Mouse (Mus musculus) liver, adult 2 months (tissue): ENCODE measurements around the gene Gm49405. TPM values are rescaled to one million over a fixed set of nuclear protein-coding genes. Genes with fewer than 3 reads are reported as not detected.

Experiments
- DNase-seq: peaks from one replicate; pipeline ENCODE4 v3.0.0-alpha.2; 2011; ENCODE audit warnings: low read depth, low spot score; ENCODE audit errors: extremely low read depth
- H3K27ac ChIP-seq: fragments of 200-500 bp; replicated peaks from 2 replicates; pipeline ENCODE4 v1.5.1; 2012; ENCODE audit warnings: low read depth, mild to moderate bottlenecking, control low read depth, inconsistent platforms, low read length; ENCODE audit not compliant: insufficient read depth
- H3K27me3 ChIP-seq: fragments of 200-500 bp; 2 replicates; pipeline ENCODE4 v1.6.1; 2012; ENCODE audit warnings: mild to moderate bottlenecking, moderate library complexity, low read length, inconsistent platforms; ENCODE audit not compliant: control insufficient read depth, insufficient read depth
- H3K36me3 ChIP-seq: fragments of 200-500 bp; 2 replicates; pipeline ENCODE4 v1.6.1; 2012; ENCODE audit warnings: low read length, inconsistent platforms; ENCODE audit not compliant: control insufficient read depth, insufficient read depth
- H3K4me1 ChIP-seq: fragments of 200-500 bp; 2 replicates; pipeline ENCODE4 v1.6.1; 2011; ENCODE audit warnings: low read length; ENCODE audit not compliant: control insufficient read depth, insufficient read depth
- H3K4me3 ChIP-seq: fragments of 200-500 bp; 2 replicates; pipeline ENCODE4 v1.5.1; 2011; ENCODE audit warnings: low read depth, mild to moderate bottlenecking, control low read depth, low read length, moderate library complexity; ENCODE audit not compliant: insufficient read depth
- H3K79me2 ChIP-seq: fragments of 200-500 bp; 2 replicates; pipeline ENCODE4 v1.6.1; 2012; ENCODE audit warnings: inconsistent platforms, mild to moderate bottlenecking, low read length, moderate library complexity; ENCODE audit not compliant: control insufficient read depth, insufficient read depth
- H3K9ac ChIP-seq: fragments of 200-500 bp; 2 replicates; pipeline ENCODE4 v1.6.1; 2012; ENCODE audit warnings: low read depth, mild to moderate bottlenecking, control low read depth, inconsistent platforms, low read length
- CTCF ChIP-seq: fragments of 200-500 bp; IDR thresholded peaks from 2 replicates; pipeline ENCODE4 v1.5.1; 2011; ENCODE audit warnings: low read depth, low read length, control low read depth
- POLR2A ChIP-seq: fragments of 200-500 bp; IDR thresholded peaks from 2 replicates; pipeline ENCODE4 v1.6.1; 2011; ENCODE audit warnings: low read length, control low read depth; ENCODE audit not compliant: insufficient read depth; ENCODE audit errors: extremely low read depth
- WGBS: fragments of 180-500 bp; shearing (Covaris S2); methylation state at CpG from one replicate; pipeline ENCODE4 v1.1.7; 2018; 5-methylcytosine and 5-hydroxymethylcytosine counted together
- polyA plus RNA-seq: library from polyadenylated mRNA; depleted of rRNA; stranded (reverse); fragments of >200 nt; gene quantifications from 2 replicates; pipeline ENCODE4 v1.2.3, GENCODE M21; 2012
- total RNA-seq: library from RNA; depleted of rRNA; stranded (reverse); fragments of >200 nt; gene quantifications from 2 replicates; pipeline ENCODE4 v1.2.3, GENCODE M21; 2014

Gene Gm49405
- total and polyA plus RNA-seq, 2 experiments, result 0.92 to 1.1 TPM

DNA sequence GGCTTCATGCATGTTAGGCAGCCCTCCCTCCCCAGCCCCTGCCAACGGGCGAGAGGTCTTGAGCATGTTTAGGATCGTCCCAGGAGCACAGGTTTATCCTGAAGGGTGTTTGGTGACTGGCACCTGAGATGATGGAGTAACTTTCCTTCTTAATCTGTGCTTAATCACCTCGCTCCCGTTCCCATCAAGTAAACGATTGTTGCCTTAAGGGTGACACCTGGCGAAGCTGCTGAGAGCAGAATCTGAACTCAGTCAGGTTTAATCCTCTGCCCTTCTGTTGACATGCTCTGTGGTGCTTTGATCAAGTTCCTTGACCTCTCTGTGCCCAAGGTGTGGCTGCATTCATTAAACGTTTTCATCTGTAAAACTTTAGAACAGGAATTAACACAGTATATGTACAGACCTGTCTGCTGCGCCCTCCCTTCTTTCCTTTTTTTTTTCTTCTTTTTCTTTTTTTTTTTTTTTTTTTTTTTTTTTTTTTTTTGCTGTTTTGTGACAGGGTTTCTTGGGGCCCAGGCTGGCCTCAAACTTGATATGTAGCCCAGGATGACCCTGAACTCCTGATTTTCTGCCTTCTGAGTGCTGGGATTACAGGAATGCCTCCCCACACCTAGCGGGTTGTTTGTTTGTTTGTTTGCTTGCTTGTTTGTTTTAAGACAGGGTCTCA lies 17.6 kb downstream of the Gm49405 start:
- Histone ChIP-seq H3K4me3 (no peak overlapping the region), H3K79me2 (no peaks in the 10 kb centered on the region), H3K27ac (peak overlapping the region; percentile 26; the same call in 1 of the 2 replicates), H3K4me1 (peaks cover 20% of the 10 kb centered on the region), H3K9ac (no peak overlapping the region), H3K36me3 (no peaks in the 10 kb centered on the region), H3K27me3 (no peaks in the 10 kb centered on the region)
- no peak for TF ChIP-seq POLR2A
- no peak for TF ChIP-seq CTCF
- DNase-seq, result no peak
- WGBS, result 83% methylated on average over 10 of the region's 10 CpGs

GRCm38 (mm10) chr19:4018743-4019583 lies 18.5 kb downstream of the Gm49405 start:
- Histone ChIP-seq H3K9ac (peak overlapping the region; percentile 20; the same call in 1 of the 2 replicates), H3K79me2 (no peaks in the 10 kb centered on the region), H3K27me3 (no peaks in the 10 kb centered on the region), H3K27ac (peak overlapping the region; percentile 80), H3K36me3 (no peaks in the 10 kb centered on the region), H3K4me3 (no peak overlapping the region), H3K4me1 (peaks cover 26% of the 10 kb centered on the region)
- TF ChIP-seq CTCF (peak; percentile 89), POLR2A (no peak)
- WGBS, result 16% methylated on average over 18 of the region's 18 CpGs
- DNase-seq, result peak; percentile 84

GRCm38 (mm10) chr19:4023185-4023584 lies 22.8 kb downstream of the Gm49405 start:
- H3K36me3 ChIP-seq, result no peaks in the 10 kb centered on the region
- WGBS, result 80% methylated on average over 7 of the region's 7 CpGs
- H3K4me3 ChIP-seq, result no peak overlapping the region
- DNase-seq, result no peak
- TF ChIP-seq POLR2A (no peak), CTCF (no peak)
- no peak overlapping the region for H3K9ac ChIP-seq
- no peaks in the 10 kb centered on the region for H3K27me3 ChIP-seq
- peaks cover 33% of the 10 kb centered on the region for H3K4me1 ChIP-seq
- no peaks in the 10 kb centered on the region for H3K79me2 ChIP-seq
- peak overlapping the region; percentile 90 for H3K27ac ChIP-seq

DNA sequence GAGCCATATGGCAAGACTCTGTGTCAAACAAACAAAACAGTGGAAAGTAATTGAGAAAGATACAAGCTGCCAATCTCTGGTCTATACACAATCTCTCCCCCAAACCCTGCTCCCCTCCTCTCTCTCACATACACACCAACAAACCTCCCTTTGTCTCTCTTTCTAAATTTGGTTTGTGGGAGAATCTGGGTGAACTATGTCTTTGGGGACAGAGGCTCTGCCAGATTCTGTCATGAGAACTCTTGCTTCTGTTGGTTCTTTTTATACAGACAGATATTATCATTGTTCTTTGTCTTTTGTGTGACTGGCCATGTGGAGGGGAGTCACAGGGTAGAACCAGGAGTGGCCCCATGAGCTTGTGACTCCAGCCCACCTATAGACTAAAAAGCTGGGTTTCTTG lies 27.1 kb downstream of the Gm49405 start:
- Histone ChIP-seq H3K27ac (no peak overlapping the region), H3K27me3 (no peaks in the 10 kb centered on the region), H3K36me3 (no peaks in the 10 kb centered on the region), H3K4me3 (no peak overlapping the region), H3K9ac (no peak overlapping the region), H3K79me2 (no peaks in the 10 kb centered on the region), H3K4me1 (peaks cover 16% of the 10 kb centered on the region)
- TF ChIP-seq POLR2A (no peak), CTCF (no peak)
- DNase-seq, result no peak

GRCm38 (mm10) chr19:4032668-4033067 lies 32.2 kb downstream of the Gm49405 start:
- Histone ChIP-seq H3K79me2 (no peaks in the 10 kb centered on the region), H3K9ac (no peak overlapping the region), H3K27ac (peak overlapping the region; percentile 30), H3K36me3 (peaks cover 4% of the 10 kb centered on the region; the same call in 1 of the 2 replicates), H3K4me1 (peaks cover 10% of the 10 kb centered on the region; the same call in 1 of the 2 replicates), H3K4me3 (no peak overlapping the region), H3K27me3 (no peaks in the 10 kb centered on the region)
- no peak for DNase-seq
- TF ChIP-seq POLR2A (no peak), CTCF (no peak)
- WGBS, result 56% methylated on average over 7 of the region's 7 CpGs
